Mouse (Mus musculus): ENCODE data around the gene Ppp1r8. TPM values are rescaled to one million over a fixed set of nuclear protein-coding genes. Genes with fewer than 3 reads are reported as not detected.

The Ppp1r8 gene
- 30.1 and 32.8 TPM in 2 replicates for polyA plus RNA-seq (2015; fragmentation: Nextera tagmentation; extraction: Ambion mirVana)

DNA sequence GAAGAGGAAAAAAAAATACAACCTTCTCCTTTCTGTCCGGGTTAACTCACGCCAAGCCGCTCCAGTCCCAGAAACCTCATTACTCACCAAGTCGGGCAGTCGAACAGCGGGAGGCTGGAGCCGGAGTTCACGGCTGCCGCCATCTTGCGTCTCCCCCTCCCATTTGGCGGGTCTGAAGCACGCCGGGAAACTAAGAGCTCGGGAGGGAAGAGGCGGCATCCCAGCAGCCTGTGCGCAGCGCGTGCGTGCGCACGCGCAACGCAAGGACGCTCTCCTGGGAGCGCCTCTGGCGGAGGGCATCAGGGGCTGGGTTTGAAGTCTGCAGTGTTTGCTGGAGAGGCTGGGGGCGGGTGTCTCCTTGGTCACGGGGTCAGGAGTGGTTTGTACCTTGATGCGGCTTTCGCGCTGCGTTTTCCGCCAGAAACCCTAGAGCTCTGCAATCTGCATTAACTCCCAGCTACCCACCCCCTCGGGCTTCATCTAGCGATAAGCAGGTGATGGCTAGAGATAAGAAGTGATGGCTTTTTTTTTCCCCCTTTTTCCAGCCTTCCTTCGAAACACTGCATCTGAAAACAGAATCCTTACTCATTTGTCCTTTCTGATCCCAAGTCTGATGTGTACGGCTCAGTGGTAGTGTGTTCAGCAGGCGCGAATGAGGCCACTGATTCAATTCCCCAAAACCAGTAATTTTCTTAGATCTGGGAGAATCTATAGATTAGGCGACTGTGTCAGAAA is at the start of gene Ppp1r8:
Gene Ppp1r8, minus strand, starts transcription at position 200 of the 735 bp plus-strand sequence.
- Histone ChIP-seq H3K9me3 (no peaks in the 10 kb centered on the region), H3K27ac (replicated peaks) (peak within 1 kb of the TSS; percentile 74), H3K36me3 (peaks cover 36% of the 10 kb centered on the region), H3K4me3 (peak within 1 kb of the TSS; percentile 91), H3K27me3 (replicated peaks) (no peaks in the 10 kb centered on the region), H3K4me1 (peaks cover 20% of the 10 kb centered on the region), H3K4me2 (peak within 1 kb of the TSS; percentile 89), H3K9ac (peak within 1 kb of the TSS; percentile 99)
- 1% methylated on average over 39 of the region's 40 CpGs for WGBS
- peak; percentile 94 for ATAC-seq (ENCODE audit: extremely low read depth, insufficient number of reproducible peaks, low FRiP score, low TSS enrichment)

DNA sequence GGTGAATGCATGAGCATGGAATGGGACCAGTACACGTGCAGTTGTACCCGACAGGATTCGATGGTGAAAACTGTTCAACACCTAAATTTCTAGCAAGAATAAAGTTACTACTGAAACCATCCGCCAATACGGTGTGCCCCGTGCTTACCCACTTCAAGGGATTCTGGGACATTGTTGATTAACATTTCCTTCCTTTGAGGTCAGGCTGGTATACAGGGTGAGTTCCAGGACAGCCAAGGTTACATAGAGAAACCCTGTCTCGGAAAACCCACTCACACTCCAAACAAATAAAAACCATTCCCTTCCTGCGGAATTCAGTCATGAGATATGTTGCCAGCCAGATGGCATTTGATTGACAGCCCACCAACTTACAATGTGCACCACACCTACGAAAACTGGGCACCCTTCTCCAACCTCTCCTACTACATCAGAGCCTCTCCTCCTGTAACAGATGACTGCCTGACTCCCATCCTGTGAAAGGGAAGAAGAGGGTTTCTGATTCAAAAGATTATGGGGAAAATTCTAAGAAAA is 41.9 kb upstream of the Ppp1r8 start:
- no peaks in the 10 kb centered on the region for H3K9me3 ChIP-seq
- peaks cover 33% of the 10 kb centered on the region for H3K4me1 ChIP-seq
- peak overlapping the region; percentile 95 for H3K4me2 ChIP-seq
- WGBS = 10% methylated on average over 9 of the region's 9 CpGs
- ATAC-seq (ENCODE audit: extremely low read depth, insufficient number of reproducible peaks, low FRiP score, low TSS enrichment) = no peak
- peak overlapping the region; percentile 92 for H3K27ac ChIP-seq (replicated peaks)
- peaks cover 9% of the 10 kb centered on the region for H3K36me3 ChIP-seq
- peak overlapping the region; percentile 98 for H3K9ac ChIP-seq
- H3K4me3 ChIP-seq = peak overlapping the region; percentile 95
- H3K27me3 ChIP-seq (replicated peaks) = no peaks in the 10 kb centered on the region

DNA sequence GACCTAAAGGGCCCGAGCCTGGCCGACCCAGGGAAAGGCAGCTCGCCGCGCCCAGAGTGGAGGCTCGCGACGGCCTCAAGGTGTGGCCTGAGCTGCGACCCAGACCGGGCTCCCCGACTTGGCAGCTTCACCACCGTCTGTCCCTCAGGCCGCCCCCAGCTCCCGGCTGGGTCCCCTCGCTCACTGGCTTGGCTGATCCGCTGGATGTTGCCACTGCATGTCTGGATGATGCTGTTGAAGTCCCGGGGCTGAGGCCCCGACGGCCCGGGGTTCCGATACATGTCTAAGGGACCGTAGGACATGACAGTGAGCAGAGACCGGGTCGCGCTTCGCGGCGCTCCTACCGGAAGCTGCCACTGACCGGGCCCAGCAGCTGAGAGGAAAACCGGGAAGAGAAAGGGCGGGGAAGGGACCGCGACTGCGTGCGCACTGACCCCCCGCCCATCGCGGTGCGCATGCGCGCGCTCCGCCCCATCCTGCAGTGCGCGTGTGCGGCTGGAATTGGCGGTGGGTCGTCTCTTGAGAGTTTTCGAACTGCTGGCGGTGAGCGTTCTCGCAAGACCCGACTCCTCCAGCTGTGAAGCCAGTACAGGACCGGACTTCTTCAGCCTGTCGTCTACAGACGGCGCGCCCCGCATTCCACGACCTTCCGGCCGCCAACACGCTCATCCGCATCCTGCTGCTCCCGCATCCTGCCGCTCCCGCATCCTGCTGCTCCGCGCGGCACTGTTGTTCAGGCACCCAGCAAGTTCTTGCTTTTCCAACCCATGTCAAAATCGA is 41.3 kb upstream of the Ppp1r8 start, which contains the start of gene Stx12:
Gene Stx12, minus strand, starts transcription at position 446 of the 780 bp plus-strand sequence.
- WGBS = under 1% methylated on average over 72 of the region's 72 CpGs
- Histone ChIP-seq H3K27me3 (replicated peaks) (no peaks in the 10 kb centered on the region), H3K9ac (peak within 1 kb of the TSS; percentile 98), H3K27ac (replicated peaks) (peak within 1 kb of the TSS; percentile 92), H3K9me3 (no peaks in the 10 kb centered on the region), H3K4me2 (peak within 1 kb of the TSS; percentile 95), H3K36me3 (peaks cover 15% of the 10 kb centered on the region), H3K4me3 (peak within 1 kb of the TSS; percentile 95), H3K4me1 (peaks cover 39% of the 10 kb centered on the region)
- peak; percentile 90 for ATAC-seq (ENCODE audit: extremely low read depth, insufficient number of reproducible peaks, low FRiP score, low TSS enrichment)

DNA sequence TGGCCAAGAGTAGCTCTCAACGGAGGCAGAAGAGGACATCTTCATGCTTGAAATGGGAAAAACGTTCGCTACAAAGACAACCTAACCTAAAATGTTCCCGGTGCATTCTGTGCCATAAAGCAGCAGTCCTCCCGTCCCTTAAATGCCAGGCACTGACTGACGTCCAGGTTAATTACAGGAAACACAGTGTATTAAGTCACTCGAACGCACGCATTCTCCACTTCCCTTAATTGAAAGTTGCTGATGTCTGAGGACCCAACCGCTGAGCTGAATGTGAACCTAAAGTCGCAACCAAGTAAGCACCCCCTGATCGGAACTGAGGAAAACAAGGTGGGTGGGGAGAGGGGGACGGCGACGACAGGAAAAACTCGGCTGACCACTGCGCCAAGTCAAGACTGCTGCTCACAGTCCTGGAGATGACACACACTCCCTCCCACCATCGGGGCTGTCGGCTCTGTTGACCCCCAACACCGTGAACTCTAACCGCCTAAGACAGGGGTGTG is 40.6 kb upstream of the Ppp1r8 start:
- peaks cover 17% of the 10 kb centered on the region for H3K36me3 ChIP-seq
- H3K4me3 ChIP-seq = peak overlapping the region; percentile 95
- WGBS = 2% methylated on average over 21 of the region's 21 CpGs
- peak overlapping the region; percentile 95 for H3K4me2 ChIP-seq
- no peaks in the 10 kb centered on the region for H3K27me3 ChIP-seq (replicated peaks)
- H3K27ac ChIP-seq (replicated peaks) = peak overlapping the region; percentile 92
- ATAC-seq (ENCODE audit: extremely low read depth, insufficient number of reproducible peaks, low FRiP score, low TSS enrichment) = no peak
- H3K4me1 ChIP-seq = peaks cover 39% of the 10 kb centered on the region
- peak overlapping the region; percentile 98 for H3K9ac ChIP-seq
- no peaks in the 10 kb centered on the region for H3K9me3 ChIP-seq

DNA sequence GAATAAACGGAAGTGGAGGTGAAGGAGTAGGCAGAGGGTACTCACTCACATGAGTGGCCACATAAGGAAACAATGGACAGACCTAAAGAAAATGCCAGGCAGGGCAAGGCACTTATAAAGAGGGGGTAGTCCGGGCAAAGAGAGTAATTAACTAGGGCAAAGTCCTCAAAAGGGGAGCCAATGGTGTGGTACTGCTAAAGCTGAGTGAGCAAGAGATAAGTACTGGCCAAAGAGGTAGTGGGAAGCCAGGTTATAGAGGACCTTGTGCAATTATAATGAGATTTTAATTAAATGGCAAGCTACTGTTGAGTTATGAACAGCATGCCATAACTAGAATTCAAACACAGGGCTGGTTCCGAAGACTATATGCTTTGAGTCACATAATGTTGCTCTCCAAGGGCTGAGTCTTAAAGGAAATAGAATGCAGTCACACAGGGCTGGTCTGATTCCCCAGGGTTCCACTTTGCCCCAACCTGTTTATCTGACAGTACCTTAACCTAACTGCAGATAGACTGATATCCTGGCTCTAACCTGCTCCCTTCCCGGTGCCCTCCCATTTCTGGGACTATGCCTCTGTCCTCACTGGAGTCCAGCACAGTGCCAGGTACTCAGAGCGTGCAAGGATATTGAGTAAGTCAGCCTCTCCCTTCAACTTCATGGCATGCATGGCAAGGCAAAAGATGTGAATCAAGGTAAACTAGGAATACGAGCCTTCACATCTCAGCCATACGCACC is 31.6 kb upstream of the Ppp1r8 start:
- Histone ChIP-seq H3K27ac (replicated peaks) (peak overlapping the region; percentile 65), H3K9me3 (no peaks in the 10 kb centered on the region), H3K4me2 (peak overlapping the region; percentile 2; the same call in 1 of the 2 replicates), H3K36me3 (peaks cover 33% of the 10 kb centered on the region), H3K9ac (no peak overlapping the region), H3K4me1 (peaks cover 40% of the 10 kb centered on the region), H3K4me3 (no peak overlapping the region), H3K27me3 (replicated peaks) (no peaks in the 10 kb centered on the region)
- WGBS = 75% methylated on average over 7 of the region's 7 CpGs
- ATAC-seq (ENCODE audit: extremely low read depth, insufficient number of reproducible peaks, low FRiP score, low TSS enrichment) = no peak

DNA sequence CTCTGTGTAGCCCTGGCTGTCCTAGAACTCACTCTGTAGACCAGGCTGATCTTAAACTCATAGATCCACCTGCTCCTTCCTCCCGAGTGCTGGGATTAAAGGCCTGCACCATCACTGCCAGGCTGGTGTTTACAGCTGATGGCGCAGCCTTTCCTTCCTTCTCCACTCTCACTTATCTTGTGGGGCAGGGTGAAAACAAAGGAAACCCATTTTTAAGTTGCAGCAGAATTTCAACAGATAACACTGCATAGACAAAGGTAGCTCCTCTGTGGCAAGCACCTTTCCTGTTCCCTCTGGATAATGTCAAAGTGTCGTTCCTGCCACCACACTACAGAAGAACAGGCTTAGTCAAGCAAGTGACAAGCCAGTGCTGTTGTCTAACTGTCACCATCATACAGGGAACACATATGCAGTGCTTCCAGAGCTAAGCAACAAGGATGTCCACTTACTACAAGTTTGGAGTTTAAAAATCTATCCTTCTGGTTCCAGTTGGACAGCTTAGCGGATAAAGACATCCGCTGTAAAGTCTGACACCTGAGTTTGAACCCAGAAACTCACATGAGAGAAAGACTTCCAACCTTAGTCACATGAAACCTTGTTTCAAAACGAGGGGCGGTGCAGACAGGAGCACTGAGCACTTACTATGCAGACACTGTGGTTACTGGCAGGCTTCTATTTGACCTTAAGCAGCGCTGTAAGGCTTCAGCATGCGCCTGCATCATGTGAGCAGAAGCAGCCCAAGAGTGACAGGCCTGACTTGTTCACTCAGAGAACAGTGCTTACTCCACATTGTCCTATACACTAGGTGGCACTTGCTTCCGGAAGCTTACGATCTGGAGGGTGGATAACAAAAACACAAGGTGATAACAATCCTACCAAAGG is 30.8 kb upstream of the Ppp1r8 start:
- Histone ChIP-seq H3K4me1 (peaks cover 40% of the 10 kb centered on the region), H3K9ac (0 out of 2 replicates have a peak overlapping the region, but pooled peaks have one; percentile 28), H3K9me3 (no peaks in the 10 kb centered on the region), H3K4me3 (no peak overlapping the region), H3K27ac (replicated peaks) (peak overlapping the region; percentile 65), H3K4me2 (peak overlapping the region; percentile 2; the same call in 1 of the 2 replicates), H3K27me3 (replicated peaks) (no peaks in the 10 kb centered on the region), H3K36me3 (peaks cover 38% of the 10 kb centered on the region)
- WGBS = 44% methylated on average over 11 of the region's 11 CpGs
- ATAC-seq (ENCODE audit: extremely low read depth, insufficient number of reproducible peaks, low FRiP score, low TSS enrichment) = no peak

DNA sequence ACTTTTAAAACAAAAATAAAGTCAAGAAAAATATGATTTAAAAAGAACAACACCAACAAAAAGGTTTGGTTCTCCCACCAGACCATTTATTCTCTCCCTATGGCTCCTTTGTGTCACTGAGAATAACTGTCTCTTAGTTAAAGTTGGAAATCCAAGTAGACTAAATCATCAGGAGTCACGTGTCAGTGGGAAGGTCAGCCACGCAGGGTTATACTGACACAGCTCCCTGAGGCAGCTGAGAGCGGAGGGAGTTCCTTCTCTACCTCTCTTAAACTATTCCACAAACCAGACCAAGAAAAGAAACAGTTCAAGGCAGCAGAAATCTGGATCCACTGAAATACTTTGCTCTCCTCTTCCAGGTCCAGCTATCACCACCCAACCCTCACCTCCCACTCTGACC is 28.1 kb upstream of the Ppp1r8 start:
- H3K4me2 ChIP-seq = no peak overlapping the region
- no peak overlapping the region for H3K9ac ChIP-seq
- H3K9me3 ChIP-seq = no peaks in the 10 kb centered on the region
- ATAC-seq (ENCODE audit: extremely low read depth, insufficient number of reproducible peaks, low FRiP score, low TSS enrichment) = no peak
- no peaks in the 10 kb centered on the region for H3K27me3 ChIP-seq (replicated peaks)
- H3K27ac ChIP-seq (replicated peaks) = no peak overlapping the region
- peaks cover 58% of the 10 kb centered on the region for H3K36me3 ChIP-seq
- H3K4me1 ChIP-seq = peaks cover 40% of the 10 kb centered on the region
- no peak overlapping the region for H3K4me3 ChIP-seq
- WGBS = 89% methylated on average over 3 of the region's 3 CpGs

DNA sequence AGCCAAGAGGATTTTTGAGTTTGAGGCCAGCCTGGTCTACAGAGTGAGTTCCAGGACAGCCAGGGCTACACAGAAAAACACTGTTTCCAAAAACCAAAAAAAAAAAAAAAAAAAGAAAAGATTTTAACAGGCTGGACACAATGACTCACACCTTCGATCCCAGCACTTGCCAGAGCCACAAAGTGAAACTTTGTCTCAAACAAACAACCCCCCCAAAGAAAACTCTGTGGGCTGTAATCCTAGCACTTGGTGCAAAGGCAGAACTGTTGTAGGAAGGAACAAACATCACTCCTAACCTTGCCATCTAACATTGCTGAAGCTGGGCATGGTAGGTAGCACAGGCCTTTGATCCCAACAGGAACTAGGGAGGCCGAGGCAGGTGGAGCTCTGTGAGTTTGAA is 21.9 kb upstream of the Ppp1r8 start:
- H3K27me3 ChIP-seq (replicated peaks) = no peaks in the 10 kb centered on the region
- peaks cover 5% of the 10 kb centered on the region for H3K4me1 ChIP-seq
- no peak for ATAC-seq (ENCODE audit: extremely low read depth, insufficient number of reproducible peaks, low FRiP score, low TSS enrichment)
- peaks cover 93% of the 10 kb centered on the region for H3K36me3 ChIP-seq
- H3K4me2 ChIP-seq = no peak overlapping the region
- H3K9ac ChIP-seq = no peak overlapping the region
- no peak overlapping the region for H3K27ac ChIP-seq (replicated peaks)
- H3K9me3 ChIP-seq = no peaks in the 10 kb centered on the region
- 92% methylated on average over 2 of the region's 2 CpGs for WGBS
- H3K4me3 ChIP-seq = no peak overlapping the region

DNA sequence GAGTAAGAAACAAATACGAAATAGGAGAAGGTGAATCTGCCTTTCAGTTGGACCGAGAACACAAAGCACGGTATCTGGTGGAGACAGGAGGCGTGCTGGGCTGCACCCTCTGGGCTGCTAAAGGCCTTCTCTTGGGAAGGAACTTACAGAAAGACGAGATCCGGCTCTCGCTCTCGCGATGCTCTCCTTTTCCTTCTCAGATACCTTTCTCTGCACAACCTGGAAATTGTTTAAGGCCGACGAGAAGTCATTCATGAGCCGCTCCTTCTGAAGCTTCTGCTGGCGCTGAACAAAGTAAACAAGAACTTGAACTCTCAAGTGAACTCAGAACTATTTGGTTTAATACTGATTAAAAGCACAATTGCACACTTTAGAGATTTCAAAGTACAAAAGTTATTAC is 20.0 kb upstream of the Ppp1r8 start:
- Histone ChIP-seq H3K36me3 (peaks cover 93% of the 10 kb centered on the region), H3K9me3 (no peaks in the 10 kb centered on the region), H3K27ac (replicated peaks) (no peak overlapping the region), H3K4me2 (no peak overlapping the region), H3K4me3 (no peak overlapping the region), H3K27me3 (replicated peaks) (no peaks in the 10 kb centered on the region), H3K4me1 (no peaks in the 10 kb centered on the region), H3K9ac (no peak overlapping the region)
- ATAC-seq (ENCODE audit: extremely low read depth, insufficient number of reproducible peaks, low FRiP score, low TSS enrichment) = no peak
- 90% methylated on average over 13 of the region's 13 CpGs for WGBS

DNA sequence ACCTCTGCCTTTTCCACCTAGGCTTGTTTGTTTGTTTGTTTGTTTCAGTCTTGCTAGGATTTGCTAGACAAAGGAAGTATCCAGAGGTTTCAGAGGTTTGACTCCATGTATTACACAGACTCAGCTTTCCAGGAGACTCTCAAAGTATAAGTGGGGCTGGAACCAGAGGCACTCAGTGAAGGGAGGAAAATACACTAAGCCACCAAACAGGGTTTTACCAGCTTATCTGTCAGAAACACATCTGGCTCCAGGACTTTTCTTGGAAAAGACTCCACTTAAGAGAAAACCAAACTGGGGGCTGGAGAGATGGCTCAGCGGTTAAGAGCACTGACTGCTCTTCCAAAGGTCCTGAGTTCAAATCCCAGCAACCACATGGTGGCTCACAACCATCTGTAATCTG is 17.9 kb upstream of the Ppp1r8 start:
- Histone ChIP-seq H3K36me3 (peaks cover 93% of the 10 kb centered on the region), H3K9ac (no peak overlapping the region), H3K27me3 (replicated peaks) (no peaks in the 10 kb centered on the region), H3K4me1 (no peaks in the 10 kb centered on the region), H3K9me3 (no peaks in the 10 kb centered on the region), H3K4me2 (no peak overlapping the region), H3K4me3 (no peak overlapping the region), H3K27ac (replicated peaks) (no peak overlapping the region)
- 90% methylated on average over 1 of the region's 1 CpGs for WGBS
- ATAC-seq (ENCODE audit: extremely low read depth, insufficient number of reproducible peaks, low FRiP score, low TSS enrichment) = no peak
